Mouse (Mus musculus): ENCODE data around the gene Dbndd2.

Gene Dbndd2

GRCm38 (mm10) chr2:164505619-164506347, 19.9 kb downstream of the Dbndd2 start:
- DNase-seq: no peak

DNA sequence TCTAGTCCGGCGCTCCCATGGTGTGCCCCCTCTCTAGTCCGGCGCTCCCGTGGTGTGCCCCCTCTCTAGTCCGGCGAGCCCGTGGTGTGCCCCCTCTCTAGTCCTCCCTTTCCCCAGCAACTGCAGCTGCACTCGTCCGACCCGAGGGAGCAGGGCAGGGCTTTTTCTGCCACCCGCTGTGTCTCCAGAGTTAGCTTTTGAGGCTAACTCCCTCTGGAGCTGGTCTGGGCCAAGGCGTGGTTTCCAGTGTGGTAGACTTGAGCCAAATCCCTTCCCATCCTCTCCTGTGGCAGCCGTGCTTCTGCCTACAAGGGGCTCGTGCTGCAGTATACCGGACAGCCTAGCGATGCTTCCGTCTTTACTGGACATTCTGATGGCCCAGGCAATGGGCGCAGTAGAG, 21.9 kb downstream of the Dbndd2 start:
- DNase-seq: no peak

DNA sequence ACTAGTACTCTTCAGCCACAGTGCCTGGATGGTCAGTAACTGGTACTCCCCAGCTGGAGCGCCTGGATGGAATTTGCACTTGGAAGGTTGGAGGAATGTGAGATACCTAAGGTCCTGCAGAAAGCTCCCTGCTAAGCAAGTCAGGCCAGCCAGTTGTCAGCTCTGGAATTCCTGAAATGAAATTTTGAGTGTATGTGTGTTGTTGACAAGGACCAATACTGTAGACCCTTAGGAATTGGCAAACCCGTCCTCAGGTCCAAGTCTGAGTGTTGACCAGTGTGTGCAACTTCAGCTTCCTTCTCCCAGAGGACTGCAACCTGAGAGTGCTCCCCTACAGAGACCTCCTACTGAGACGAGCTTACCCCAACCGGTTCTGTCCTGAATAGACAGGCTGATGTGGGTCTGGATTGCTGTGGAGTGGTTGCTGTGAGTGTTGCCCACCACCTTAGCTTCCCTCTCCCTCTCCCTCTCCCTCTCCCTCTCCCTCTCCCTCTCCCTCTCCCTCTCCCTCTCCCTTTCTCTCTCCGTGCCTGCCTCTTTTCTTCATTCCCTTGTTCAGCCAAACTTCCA, 24.8 kb downstream of the Dbndd2 start:
- peak; percentile 65 for DNase-seq

DNA sequence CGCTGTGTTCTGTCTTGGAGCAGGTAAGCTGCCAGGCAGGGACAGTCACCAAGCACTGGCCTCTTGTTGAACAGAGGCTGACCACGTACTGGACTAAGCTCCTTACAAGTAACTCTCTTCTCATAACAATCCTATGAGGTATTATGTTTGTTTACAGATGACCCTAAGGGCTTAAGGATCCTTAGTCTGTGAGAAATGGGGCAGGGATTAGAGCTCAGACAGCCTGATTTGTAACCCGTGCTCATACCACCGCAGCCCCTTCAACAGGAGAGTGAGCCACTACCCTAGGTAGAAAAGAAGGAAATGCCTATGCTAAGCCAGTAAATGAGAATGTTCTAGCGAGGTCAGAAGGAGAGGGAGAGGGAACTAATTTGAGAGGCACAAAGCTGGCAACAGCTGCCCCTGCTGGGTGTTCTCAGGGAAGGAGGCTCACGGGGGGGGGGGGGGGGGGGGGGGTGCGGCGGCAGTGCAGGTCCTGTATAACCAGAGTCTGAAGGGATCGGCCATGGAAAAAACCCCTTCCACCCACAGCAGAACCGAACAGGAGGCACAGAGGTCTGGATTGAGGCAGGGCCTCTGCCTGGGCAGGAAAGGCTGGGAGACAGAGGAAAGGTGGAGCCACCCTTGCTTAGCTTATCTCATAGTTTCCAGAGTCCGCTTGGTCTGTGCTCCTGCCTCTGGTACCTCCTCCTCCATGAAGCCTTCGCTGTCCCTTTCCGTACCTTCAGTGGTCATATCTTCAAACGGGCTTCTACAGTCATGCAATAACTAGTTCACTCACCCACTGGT, 26.4 kb downstream of the Dbndd2 start:
- no peak for DNase-seq

- DNase-seq: peak; percentile 59
These were observed 27.5 kb downstream of the Dbndd2 start for GRCm38 (mm10) chr2:164513389-164513788.

DNA sequence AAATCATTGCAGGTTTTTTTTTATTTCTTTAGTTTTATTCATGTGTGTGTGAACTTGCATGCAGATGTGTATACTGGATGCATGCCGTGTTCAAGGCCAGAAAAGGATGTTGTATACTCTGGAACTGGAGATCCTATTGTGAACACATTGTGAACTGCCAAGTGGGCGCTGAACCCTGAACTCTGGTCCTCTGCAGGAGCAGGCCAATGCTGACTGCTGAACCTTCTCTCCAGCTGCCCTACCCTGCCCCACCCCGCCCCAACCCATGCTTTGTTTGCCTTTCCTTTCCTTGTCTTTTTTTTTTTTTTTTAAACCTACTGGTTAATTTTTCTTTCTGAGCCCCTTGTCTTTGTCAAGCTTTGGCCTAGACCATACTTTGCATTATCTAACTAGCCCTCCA, 29.0 kb downstream of the Dbndd2 start:
- DNase-seq: no peak

DNA sequence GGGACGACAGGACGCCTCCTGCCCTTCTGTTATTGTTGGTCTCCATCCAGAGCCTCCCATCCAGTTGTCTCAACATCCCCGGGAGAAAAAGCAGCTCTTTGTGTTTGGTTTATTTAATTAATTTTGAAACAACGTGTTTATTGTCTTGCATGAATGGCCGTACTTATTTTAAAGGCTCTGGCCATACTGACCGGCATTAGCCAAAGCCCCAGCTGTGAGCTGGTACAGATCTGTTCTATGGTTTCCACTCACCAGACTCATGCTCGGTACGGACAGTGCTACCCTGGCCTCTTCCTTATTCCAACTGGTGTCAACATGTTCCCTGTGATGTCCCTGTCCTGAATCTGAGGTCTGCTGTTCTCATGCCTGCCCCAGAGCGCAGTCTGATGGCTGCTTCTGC, 30.0 kb downstream of the Dbndd2 start:
- DNase-seq: no peak

- DNase-seq: no peak
These were observed 30.7 kb downstream of the Dbndd2 start for GRCm38 (mm10) chr2:164516592-164516991.

GRCm38 (mm10) chr2:164517485-164518221, 31.7 kb downstream of the Dbndd2 start:
- peak; percentile 62 for DNase-seq

DNA sequence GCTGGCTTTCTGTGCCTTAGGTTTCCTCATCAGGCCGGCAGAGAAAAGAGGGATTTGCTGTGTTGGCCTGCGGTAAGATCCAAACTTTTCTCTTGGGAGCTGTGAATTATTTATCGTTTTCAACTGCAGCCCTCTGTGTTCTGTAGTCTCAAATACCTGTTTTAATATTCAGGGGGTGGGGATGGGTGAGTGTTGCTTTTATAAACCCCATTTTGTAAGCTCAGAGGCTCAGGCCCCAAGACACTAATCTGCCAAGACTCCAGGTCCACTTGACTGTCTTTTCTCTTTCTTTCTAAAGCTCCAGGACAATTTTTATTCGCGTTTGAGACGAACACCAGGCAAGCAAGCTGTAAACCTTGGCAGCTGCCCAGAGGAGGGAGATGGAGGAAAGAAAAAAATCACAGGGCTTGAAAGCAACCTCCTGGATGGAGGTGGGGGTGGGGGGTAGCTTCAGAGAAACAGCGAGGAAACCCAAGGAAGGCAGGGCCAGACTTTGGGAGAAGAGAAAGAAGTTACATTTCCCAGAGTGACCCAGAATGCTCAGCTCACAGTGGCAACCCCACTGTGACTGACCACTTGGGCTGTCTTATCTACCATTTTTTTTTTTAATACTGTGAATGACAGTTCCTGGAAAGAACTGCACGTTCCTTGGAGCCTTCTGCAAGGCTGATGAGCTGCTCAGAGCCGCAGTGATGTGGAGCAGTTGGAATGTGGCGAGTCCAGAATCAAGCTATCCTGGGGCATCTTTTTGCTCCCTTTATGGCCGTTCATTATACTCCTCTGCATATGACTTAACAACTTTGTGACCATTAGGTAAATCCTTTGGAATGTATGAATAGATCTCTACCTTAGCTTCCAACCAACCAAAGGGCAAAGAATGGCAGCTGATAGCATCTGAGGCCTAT, 32.6 kb downstream of the Dbndd2 start:
- DNase-seq: no peak

DNA sequence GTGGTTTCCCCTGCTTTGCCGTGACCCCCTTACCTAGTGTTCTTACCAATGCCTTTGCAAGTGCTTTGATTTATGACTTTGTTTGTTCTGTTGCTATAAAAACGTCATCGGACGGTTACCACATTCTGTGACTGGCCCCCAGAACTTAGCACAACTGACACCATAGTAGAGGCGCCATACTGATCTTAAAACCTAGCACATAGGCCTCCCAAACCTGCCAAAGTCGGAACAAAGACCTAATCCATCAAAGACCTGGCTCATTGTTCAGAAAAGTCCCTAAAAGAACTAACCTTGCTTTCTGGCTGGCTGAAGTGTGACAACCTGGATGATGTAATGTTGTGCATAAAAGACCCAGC, 33.2 kb downstream of the Dbndd2 start:
- DNase-seq: no peak

- peak; percentile 66 for DNase-seq
These were observed 34.9 kb downstream of the Dbndd2 start for GRCm38 (mm10) chr2:164520782-164521181.

DNA sequence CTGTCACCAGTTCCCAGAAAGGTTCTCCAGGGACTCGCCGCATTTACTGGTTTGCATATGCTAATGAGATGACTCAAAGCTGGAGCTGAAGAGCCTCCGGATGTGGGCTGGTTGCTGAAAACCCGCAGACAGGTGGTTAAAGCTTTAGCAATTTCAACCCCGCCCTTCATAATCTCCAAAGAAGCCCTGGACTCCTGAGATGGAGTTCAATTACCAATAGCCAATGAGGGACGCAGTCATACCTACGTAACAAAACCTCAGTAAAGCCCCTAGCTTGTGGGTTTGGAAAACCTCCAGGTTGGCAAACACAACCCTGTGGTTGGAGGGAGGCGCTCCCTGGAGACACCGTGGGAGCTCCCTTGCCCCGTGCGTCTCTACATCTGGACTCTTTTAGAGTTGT, 35.9 kb downstream of the Dbndd2 start:
- DNase-seq: no peak

DNA sequence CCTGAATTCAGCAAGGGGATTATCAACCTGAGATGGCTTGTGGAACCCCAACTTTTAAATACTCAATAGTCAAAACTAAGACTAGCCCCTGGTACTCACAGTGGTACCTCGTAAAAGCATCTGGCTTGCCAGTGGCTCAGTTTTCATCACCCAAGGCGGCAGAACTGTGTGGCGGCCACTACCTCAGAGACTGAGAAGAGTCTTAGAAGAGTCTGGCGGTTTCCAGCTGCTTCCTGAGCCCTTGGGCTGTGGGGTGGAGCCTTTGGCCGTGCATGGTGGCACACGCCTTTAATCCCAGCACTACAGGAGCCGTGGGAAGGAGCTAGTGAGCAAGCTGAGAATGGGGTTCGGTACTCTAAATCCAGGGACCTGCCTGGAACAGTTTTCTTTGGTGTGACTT, 36.4 kb downstream of the Dbndd2 start:
- DNase-seq: no peak

DNA sequence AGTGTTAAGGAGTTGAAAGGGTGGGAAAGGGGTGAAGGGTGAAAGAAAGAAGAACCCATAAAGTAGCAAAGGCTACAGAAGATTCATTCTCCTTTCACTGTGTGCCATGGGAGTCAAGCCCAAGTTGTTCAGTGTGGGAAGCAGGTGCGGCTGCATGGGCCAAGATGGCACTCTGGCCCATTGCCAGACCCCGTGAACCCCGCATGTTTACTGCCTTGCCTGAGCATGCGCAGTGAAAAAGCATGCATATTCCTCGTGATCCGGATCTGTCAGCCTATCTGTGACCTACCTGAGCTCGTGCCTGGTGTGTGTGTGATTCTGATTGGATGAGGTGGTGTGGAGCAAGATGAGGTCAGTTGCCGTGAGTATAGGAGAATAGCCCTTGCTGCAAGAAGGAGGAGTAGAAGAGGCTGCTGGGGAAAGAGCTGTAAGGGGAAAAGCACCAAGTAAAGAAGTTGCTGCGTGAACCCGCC, 37.4 kb downstream of the Dbndd2 start:
- DNase-seq: peak; percentile 31

DNA sequence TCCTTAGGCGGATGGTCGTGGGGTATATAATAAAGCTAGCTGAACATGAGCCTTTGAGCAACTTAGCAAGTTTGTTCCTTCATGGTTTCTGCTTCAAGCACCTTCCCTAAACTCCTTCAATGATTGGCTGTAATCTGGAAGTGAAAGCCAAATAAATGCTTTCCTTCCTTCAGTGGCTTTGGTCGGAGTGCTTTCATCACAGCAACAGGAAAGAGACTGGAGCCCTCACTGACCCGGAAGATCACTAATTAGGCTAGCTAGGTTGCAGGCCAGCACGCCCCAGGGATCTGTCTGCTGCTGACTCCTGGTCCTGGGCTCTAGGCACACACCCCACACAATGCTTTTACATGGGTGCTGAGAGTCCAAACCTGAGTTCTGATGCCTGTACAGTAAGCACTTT, 42.7 kb downstream of the Dbndd2 start:
- no peak for DNase-seq

- DNase-seq: peak; percentile 54
These were observed 45.3 kb downstream of the Dbndd2 start for GRCm38 (mm10) chr2:164531169-164531568.

- no peak for DNase-seq
These were observed 48.4 kb downstream of the Dbndd2 start for GRCm38 (mm10) chr2:164534315-164534714.

- DNase-seq: no peak
These were observed 51.1 kb downstream of the Dbndd2 start for GRCm38 (mm10) chr2:164537003-164537402.

DNA sequence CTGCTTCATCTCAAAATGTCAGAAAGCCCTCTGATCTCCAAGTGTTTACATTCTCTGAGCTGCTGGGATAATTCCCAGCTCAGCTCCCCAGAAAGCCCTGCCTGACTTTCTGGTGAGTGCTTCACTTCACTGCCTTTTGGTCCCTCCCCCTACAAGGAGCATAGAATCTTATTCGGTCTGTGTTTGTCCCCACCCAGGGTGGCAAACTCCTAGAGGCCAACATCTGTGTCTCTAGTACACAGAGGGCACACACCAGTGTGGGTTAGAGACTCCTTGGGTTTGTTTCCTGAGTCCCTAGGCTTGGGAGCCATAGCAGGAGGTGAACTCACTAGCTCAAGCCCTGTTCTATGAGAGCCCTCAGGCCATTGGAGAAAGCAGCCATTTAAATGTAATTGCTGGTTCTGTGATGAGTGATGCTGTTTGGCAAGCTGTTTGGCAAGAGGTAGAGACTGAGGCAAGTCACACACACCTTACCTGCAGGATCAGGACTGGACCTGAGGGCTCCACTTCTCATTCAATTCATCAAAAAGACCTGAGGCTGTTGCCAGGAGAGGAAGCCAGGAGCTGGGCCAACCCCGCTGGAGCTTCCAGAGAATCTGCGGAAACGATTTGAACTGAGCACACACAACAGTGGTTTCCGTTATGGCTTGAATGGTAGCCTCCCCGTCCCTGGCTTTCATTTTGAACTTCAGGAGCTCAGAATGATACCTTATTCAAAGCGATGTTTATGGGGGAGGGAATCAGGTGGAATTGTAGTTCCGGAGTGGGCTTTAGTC, 54.9 kb downstream of the Dbndd2 start:
- DNase-seq: peak; percentile 26

- DNase-seq: no peak
These were observed 56.2 kb downstream of the Dbndd2 start for GRCm38 (mm10) chr2:164542132-164542531.
